Mouse (Mus musculus) left cerebral cortex, adult 18-20 months (tissue): ENCODE data around the gene Gm973. TPM values are rescaled to one million over a fixed set of nuclear protein-coding genes. Genes with fewer than 3 reads are reported as not detected.

ENCODE experiments used
- DNase-seq, 2 experiments: peaks; one replicate each; pipeline ENCODE4 v3.0.0; 2021 to 2022; ENCODE audit warnings: low spot score in 2 of 2, mixed read lengths in 1 of 2
- total RNA-seq, 2 experiments: library from RNA; stranded (reverse); gene quantifications; 2 replicates each; pipeline ENCODE4 v1.2.3; 2021

Gm973 gene
- total RNA-seq, 2 experiments from 2014 or later, result 13.0 to 13.9 TPM

- peak; percentile 5 to 16 for DNase-seq
Observed at GRCm38 (mm10) chr1:59683926-59684818, 168.1 kb downstream of the Gm973 start.

- peak; percentile 84 to 89 for DNase-seq
Observed at GRCm38 (mm10) chr1:59684819-59685755, 169.0 kb downstream of the Gm973 start, which contains the start of gene Nop58. Gene Nop58, plus strand, starts transcription at chr1:59684971.

Other genes with a start within 250 kb of the Gm973 start
- 1 to 10 TPM; 7.3 to 8.1 TPM for gene Fzd7, start 33.8 kb upstream of the Gm973 start, total RNA-seq
- gene Sumo1, start 154.6 kb downstream of the Gm973 start, total RNA-seq, result 100 to 1,000 TPM; 123 to 129 TPM
- gene Nop58, start 168.7 kb downstream of the Gm973 start, total RNA-seq, result 10 to 100 TPM; 54.9 to 60.2 TPM
- 10 to 100 TPM; 90.8 to 91.0 TPM for gene Bmpr2, start 247.1 kb downstream of the Gm973 start, total RNA-seq